Mouse (Mus musculus) embryonic fibroblast, embryonic 13.5 days (primary cell): ENCODE data around the gene Vps45.

ENCODE experiments used
- CTCF ChIP-seq: IDR thresholded peaks from 2 replicates; pipeline ENCODE4 v1.5.1; 2011; ENCODE audit warnings: mild to moderate bottlenecking, control low read depth, low read length, moderate library complexity, borderline replicate concordance; ENCODE audit not compliant: insufficient read depth
- POLR2A ChIP-seq: IDR thresholded peaks from 2 replicates; pipeline ENCODE4 v1.6.1; 2011; ENCODE audit warnings: low read depth, mild to moderate bottlenecking, control low read depth, low read length, moderate library complexity

DNA sequence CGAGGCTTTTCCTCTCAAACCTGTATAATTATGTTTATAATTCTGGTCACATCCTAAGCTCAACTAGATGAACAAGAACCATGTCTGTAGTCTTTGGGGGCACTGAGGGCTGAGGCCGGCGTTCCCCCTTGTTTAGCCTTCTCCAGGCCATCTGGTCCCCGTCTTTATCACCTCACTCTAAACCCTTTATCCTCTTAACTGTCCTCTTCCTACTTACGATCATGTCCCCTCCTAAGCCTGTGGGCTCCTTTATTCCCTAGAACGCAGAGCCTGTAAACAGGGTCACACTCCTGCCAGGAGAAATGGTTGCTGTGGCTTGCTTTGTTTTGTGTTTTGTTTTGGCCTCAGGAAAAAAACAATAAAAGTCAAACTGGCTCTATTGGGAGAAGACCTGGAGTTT is 33.7 kb upstream of the Vps45 start:
- TF ChIP-seq CTCF: no peak
- TF ChIP-seq POLR2A: no peak
